Mouse (Mus musculus) forebrain, embryonic 11.5 days (tissue): ENCODE measurements around the gene Snapc5. TPM values are rescaled to one million over a fixed set of nuclear protein-coding genes. Genes with fewer than 3 reads are reported as not detected.

Experiments used
- ATAC-seq: fragments of 200-750 bp; cut with Nextera tagmentation; replicated peaks from 2 replicates; pipeline ENCODE4 v1.8.0; 2017; ENCODE audit warnings: moderate TSS enrichment; ENCODE audit not compliant: low FRiP score
- DNase-seq: peaks from one replicate; pipeline ENCODE4 v3.0.0-alpha.2; 2017; ENCODE audit warnings: low spot score
- H3K27ac ChIP-seq: fragments of 300-500 bp; sonication (generic); 2 replicates; pipeline ENCODE4 v1.5.1; 2014; ENCODE audit warnings: low read depth, low read length
- H3K27me3 ChIP-seq: fragments of 300-500 bp; sonication (generic); 2 replicates; pipeline ENCODE4 v1.6.1; 2014; ENCODE audit warnings: mild to moderate bottlenecking, low read length, mixed read lengths; ENCODE audit not compliant: control insufficient read depth, insufficient read depth
- H3K36me3 ChIP-seq: fragments of 300-500 bp; sonication (generic); 2 replicates; pipeline ENCODE4 v1.6.1; 2014; ENCODE audit warnings: mild to moderate bottlenecking, low read length, moderate library complexity, mixed read lengths; ENCODE audit not compliant: control insufficient read depth, insufficient read depth
- H3K4me1 ChIP-seq: fragments of 300-500 bp; sonication (generic); replicated peaks from 2 replicates; pipeline ENCODE4 v1.6.1; 2014; ENCODE audit warnings: low read length, mixed read lengths; ENCODE audit not compliant: control insufficient read depth, insufficient read depth
- H3K4me2 ChIP-seq: fragments of 300-500 bp; sonication (generic); 2 replicates; pipeline ENCODE4 v1.6.1; 2014; ENCODE audit warnings: low read depth, mild to moderate bottlenecking, low read length, moderate library complexity, mixed read lengths; ENCODE audit not compliant: severe bottlenecking
- H3K4me3 ChIP-seq: fragments of 300-500 bp; sonication (generic); 2 replicates; pipeline ENCODE4 v1.5.1; 2014; ENCODE audit warnings: low read depth, low read length
- H3K9ac ChIP-seq: fragments of 300-500 bp; sonication (generic); 2 replicates; pipeline ENCODE4 v1.6.1; 2014; ENCODE audit warnings: low read length
- H3K9me3 ChIP-seq: fragments of 300-500 bp; sonication (generic); 2 replicates; pipeline ENCODE4 v1.6.1; 2016; ENCODE audit warnings: low read length, mixed read lengths; ENCODE audit not compliant: control insufficient read depth
- whole genome bisulfite sequencing: fragments of 180-500 bp; shearing (Covaris S2); extraction: QIAGEN DNeasy Blood & Tissue Kit; methylation state at CpG from one replicate; pipeline ENCODE4 v1.1.7; 2014; 5-methylcytosine and 5-hydroxymethylcytosine counted together
- polyA plus RNA-seq: library from polyadenylated mRNA; unstranded; fragments of >200 nt; fragmentation: Nextera tagmentation; extraction: Ambion mirVana; gene quantifications from 2 replicates; pipeline ENCODE4 v1.2.1, GENCODE M21; 2014

The Snapc5 gene
- polyA plus RNA-seq, 1 experiment from 2014 or later = 35.2 TPM

- no peaks in the 10 kb centered on the region for H3K9me3 ChIP-seq
- H3K27ac ChIP-seq = no peak overlapping the region
- no peaks in the 10 kb centered on the region for H3K4me1 ChIP-seq
- no peak overlapping the region for H3K9ac ChIP-seq
- WGBS = 91% methylated on average over 17 of the region's 17 CpGs
- H3K4me2 ChIP-seq = no peak overlapping the region
- H3K4me3 ChIP-seq = no peak overlapping the region
- H3K27me3 ChIP-seq = no peaks in the 10 kb centered on the region
- no peak for DNase-seq
- ATAC-seq = no peak
- no peaks in the 10 kb centered on the region for H3K36me3 ChIP-seq
Measured at GRCm38 (mm10) chr9:64214452-64214851, 35.4 kb downstream of the Snapc5 start.

- Histone ChIP-seq H3K36me3 (no peaks in the 10 kb centered on the region), H3K9ac (no peak overlapping the region), H3K4me3 (no peak overlapping the region), H3K27me3 (no peaks in the 10 kb centered on the region), H3K9me3 (no peaks in the 10 kb centered on the region), H3K4me2 (no peak overlapping the region), H3K27ac (no peak overlapping the region), H3K4me1 (no peaks in the 10 kb centered on the region)
- ATAC-seq (no peak), DNase-seq (no peak)
- WGBS = 89% methylated on average over 4 of the region's 4 CpGs
Measured at GRCm38 (mm10) chr9:64216090-64216489, 37.0 kb downstream of the Snapc5 start.

GRCm38 (mm10) chr9:64216641-64217040, 37.6 kb downstream of the Snapc5 start:
- WGBS = 91% methylated on average over 2 of the region's 2 CpGs
- ATAC-seq = no peak
- H3K4me2 ChIP-seq = no peak overlapping the region

GRCm38 (mm10) chr9:64217887-64218286, 38.8 kb downstream of the Snapc5 start:
- no peak for DNase-seq
- H3K27ac ChIP-seq = no peak overlapping the region
- no peaks in the 10 kb centered on the region for H3K4me1 ChIP-seq
- no peaks in the 10 kb centered on the region for H3K36me3 ChIP-seq
- no peaks in the 10 kb centered on the region for H3K27me3 ChIP-seq
- no peak overlapping the region for H3K4me2 ChIP-seq
- H3K9ac ChIP-seq = no peak overlapping the region
- no peak for ATAC-seq
- H3K4me3 ChIP-seq = no peak overlapping the region
- no peaks in the 10 kb centered on the region for H3K9me3 ChIP-seq

More at GRCm38 (mm10) chr9:64216641-64217040, 37.6 kb downstream of the Snapc5 start:
- H3K4me1 ChIP-seq = no peaks in the 10 kb centered on the region
- H3K27me3 ChIP-seq = no peaks in the 10 kb centered on the region
- H3K36me3 ChIP-seq = no peaks in the 10 kb centered on the region
- DNase-seq = no peak
- no peak overlapping the region for H3K9ac ChIP-seq
- no peaks in the 10 kb centered on the region for H3K9me3 ChIP-seq
- H3K4me3 ChIP-seq = no peak overlapping the region
- no peak overlapping the region for H3K27ac ChIP-seq

- H3K4me2 ChIP-seq = no peak overlapping the region
- no peak overlapping the region for H3K4me3 ChIP-seq
- no peaks in the 10 kb centered on the region for H3K4me1 ChIP-seq
- no peak overlapping the region for H3K9ac ChIP-seq
- no peaks in the 10 kb centered on the region for H3K27me3 ChIP-seq
- no peaks in the 10 kb centered on the region for H3K9me3 ChIP-seq
- DNase-seq (no peak), ATAC-seq (no peak)
- H3K36me3 ChIP-seq = no peaks in the 10 kb centered on the region
- WGBS = 46% methylated on average over 1 of the region's 1 CpGs
- H3K27ac ChIP-seq = no peak overlapping the region
Measured at GRCm38 (mm10) chr9:64219305-64219704, 40.2 kb downstream of the Snapc5 start.

GRCm38 (mm10) chr9:64219772-64220420, 40.8 kb downstream of the Snapc5 start:
- H3K4me3 ChIP-seq = no peak overlapping the region
- H3K9ac ChIP-seq = no peak overlapping the region
- H3K9me3 ChIP-seq = no peaks in the 10 kb centered on the region
- H3K27ac ChIP-seq = no peak overlapping the region
- no peak for DNase-seq
- H3K36me3 ChIP-seq = no peaks in the 10 kb centered on the region
- 86% methylated on average over 10 of the region's 10 CpGs for WGBS
- H3K4me1 ChIP-seq = no peaks in the 10 kb centered on the region
- no peaks in the 10 kb centered on the region for H3K27me3 ChIP-seq
- no peak for ATAC-seq
- H3K4me2 ChIP-seq = no peak overlapping the region

- ATAC-seq (no peak), DNase-seq (no peak)
- H3K36me3 ChIP-seq = no peaks in the 10 kb centered on the region
- H3K4me3 ChIP-seq = no peak overlapping the region
- H3K9me3 ChIP-seq = no peaks in the 10 kb centered on the region
- no peak overlapping the region for H3K4me2 ChIP-seq
- no peak overlapping the region for H3K27ac ChIP-seq
- no peak overlapping the region for H3K9ac ChIP-seq
- H3K4me1 ChIP-seq = no peaks in the 10 kb centered on the region
- H3K27me3 ChIP-seq = no peaks in the 10 kb centered on the region
- WGBS = 73% methylated on average over 1 of the region's 1 CpGs
Measured at GRCm38 (mm10) chr9:64220603-64221002, 41.5 kb downstream of the Snapc5 start.

GRCm38 (mm10) chr9:64221480-64221879, 42.4 kb downstream of the Snapc5 start:
- Histone ChIP-seq H3K4me1 (no peaks in the 10 kb centered on the region), H3K27ac (no peak overlapping the region), H3K36me3 (no peaks in the 10 kb centered on the region), H3K9ac (no peak overlapping the region), H3K9me3 (no peaks in the 10 kb centered on the region), H3K27me3 (no peaks in the 10 kb centered on the region), H3K4me2 (no peak overlapping the region), H3K4me3 (no peak overlapping the region)
- WGBS = 81% methylated on average over 4 of the region's 4 CpGs
- DNase-seq (no peak), ATAC-seq (no peak)

- H3K27ac ChIP-seq = no peak overlapping the region
- ATAC-seq (no peak), DNase-seq (no peak)
- H3K9me3 ChIP-seq = no peaks in the 10 kb centered on the region
- 71% methylated on average over 2 of the region's 2 CpGs for WGBS
- no peaks in the 10 kb centered on the region for H3K4me1 ChIP-seq
- no peak overlapping the region for H3K4me3 ChIP-seq
- no peak overlapping the region for H3K9ac ChIP-seq
- no peaks in the 10 kb centered on the region for H3K27me3 ChIP-seq
- no peak overlapping the region for H3K4me2 ChIP-seq
- no peaks in the 10 kb centered on the region for H3K36me3 ChIP-seq
Measured at GRCm38 (mm10) chr9:64222098-64222497, 43.0 kb downstream of the Snapc5 start.
